Mouse (Mus musculus) thymus, adult 2 months (tissue): ENCODE data around the gene Tmem59.

Experiments
- CTCF ChIP-seq: fragments of 200-500 bp; IDR thresholded peaks from 2 replicates; pipeline ENCODE4 v1.5.1; 2012; ENCODE audit warnings: mild to moderate bottlenecking, control low read depth, low read length, moderate library complexity, borderline replicate concordance; ENCODE audit not compliant: control insufficient read depth, poor library complexity, insufficient read depth; ENCODE audit errors: extremely low read depth
- POLR2A ChIP-seq: fragments of 200-500 bp; IDR thresholded peaks from 2 replicates; pipeline ENCODE4 v1.6.1; 2012; ENCODE audit warnings: mild to moderate bottlenecking, low read length, control low read depth, moderate library complexity; ENCODE audit not compliant: control insufficient read depth, poor library complexity, insufficient read depth; ENCODE audit errors: extremely low read depth

DNA sequence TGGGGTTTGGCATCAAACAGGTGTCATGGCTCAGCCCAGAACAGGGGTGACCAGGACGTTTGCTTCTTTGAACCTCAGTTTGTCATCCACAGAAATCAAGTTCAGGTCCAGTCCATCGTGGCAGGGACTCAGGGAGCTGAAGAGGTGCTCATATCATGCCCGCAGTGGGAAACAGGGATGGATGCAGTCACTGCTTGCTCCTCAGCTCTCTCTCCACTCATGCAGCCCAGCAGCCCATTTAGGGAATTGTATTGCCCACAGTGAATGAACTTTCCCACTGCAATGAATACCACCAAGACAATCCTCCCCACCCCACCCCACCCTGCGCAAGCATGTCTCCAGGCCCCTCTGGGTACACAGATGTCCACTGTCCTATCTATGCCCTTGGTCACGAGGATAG is 33.7 kb downstream of the Tmem59 start:
- TF ChIP-seq CTCF (no peak), POLR2A (no peak)
